Mouse (Mus musculus) liver, embryonic 12.5 days (tissue): ENCODE measurements around the gene Pdlim3. TPM values are rescaled to one million over a fixed set of nuclear protein-coding genes. Genes with fewer than 3 reads are reported as not detected.

Experiments used
- ATAC-seq: fragments of 200-750 bp; cut with Nextera tagmentation; 2 replicates; pipeline ENCODE4 v1.8.0; 2017; ENCODE audit warnings: moderate number of reproducible peaks, mild to moderate bottlenecking, moderate library complexity
- H3K27ac ChIP-seq: fragments of 300-500 bp; sonication (generic); 2 replicates; pipeline ENCODE4 v1.5.1; 2016; ENCODE audit warnings: mild to moderate bottlenecking
- H3K27me3 ChIP-seq: fragments of 300-500 bp; sonication (generic); replicated peaks from 2 replicates; pipeline ENCODE4 v1.6.1; 2016; ENCODE audit warnings: mild to moderate bottlenecking, moderate library complexity
- H3K36me3 ChIP-seq: fragments of 300-500 bp; sonication (generic); 2 replicates; pipeline ENCODE4 v1.6.1; 2016; ENCODE audit warnings: mild to moderate bottlenecking, moderate library complexity
- H3K4me1 ChIP-seq: fragments of 300-500 bp; sonication (generic); 2 replicates; pipeline ENCODE4 v1.6.1; 2016
- H3K4me2 ChIP-seq: fragments of 300-500 bp; sonication (generic); 2 replicates; pipeline ENCODE4 v1.6.1; 2016; ENCODE audit warnings: mild to moderate bottlenecking, moderate library complexity
- H3K4me3 ChIP-seq: fragments of 300-500 bp; sonication (generic); 2 replicates; pipeline ENCODE4 v1.5.1; 2016; ENCODE audit warnings: mild to moderate bottlenecking, moderate library complexity
- H3K9ac ChIP-seq: fragments of 300-500 bp; sonication (generic); 2 replicates; pipeline ENCODE4 v1.6.1; 2016; ENCODE audit warnings: mild to moderate bottlenecking, moderate library complexity
- H3K9me3 ChIP-seq: fragments of 300-500 bp; sonication (generic); replicated peaks from 2 replicates; pipeline ENCODE4 v1.6.1; 2016; ENCODE audit warnings: mild to moderate bottlenecking, moderate library complexity
- WGBS: fragments of 180-500 bp; shearing (Covaris S2); methylation state at CpG from one replicate; pipeline ENCODE4 v1.1.7; 2016; ENCODE audit not compliant: insufficient replicate concordance; 5-methylcytosine and 5-hydroxymethylcytosine counted together
- polyA plus RNA-seq: library from polyadenylated mRNA; unstranded; fragments of >200 nt; fragmentation: Nextera tagmentation; extraction: Ambion mirVana; gene quantifications from 2 replicates; pipeline ENCODE4 v1.2.1, GENCODE M21; 2016

Gene Pdlim3
- polyA plus RNA-seq, 1 experiment from 2014 or later, result 2.1 TPM

DNA sequence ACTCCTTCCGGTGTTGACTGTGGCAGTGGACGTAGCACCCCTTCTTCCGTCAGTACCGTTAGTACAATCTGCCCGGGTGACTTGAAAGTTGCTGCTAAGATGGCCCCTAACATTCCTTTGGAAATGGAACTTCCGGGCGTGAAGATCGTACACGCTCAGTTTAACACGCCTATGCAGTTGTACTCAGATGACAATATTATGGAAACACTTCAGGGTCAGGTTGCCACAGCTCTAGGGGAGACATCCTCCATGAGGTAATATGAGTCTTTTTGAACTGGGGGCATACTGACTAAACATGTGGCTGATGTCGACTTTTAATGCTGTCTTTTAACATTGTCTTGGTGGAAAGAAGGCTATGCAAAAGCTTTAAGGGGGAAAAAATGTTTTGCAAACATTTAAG, 28.4 kb downstream of the Pdlim3 start:
- Histone ChIP-seq H3K9me3 (no peaks in the 10 kb centered on the region), H3K4me3 (no peak overlapping the region), H3K4me2 (no peak overlapping the region), H3K9ac (no peak overlapping the region), H3K36me3 (no peaks in the 10 kb centered on the region), H3K4me1 (no peaks in the 10 kb centered on the region), H3K27ac (no peak overlapping the region), H3K27me3 (no peaks in the 10 kb centered on the region)
- WGBS, result 81% methylated on average over 11 of the region's 11 CpGs
- no peak for ATAC-seq

DNA sequence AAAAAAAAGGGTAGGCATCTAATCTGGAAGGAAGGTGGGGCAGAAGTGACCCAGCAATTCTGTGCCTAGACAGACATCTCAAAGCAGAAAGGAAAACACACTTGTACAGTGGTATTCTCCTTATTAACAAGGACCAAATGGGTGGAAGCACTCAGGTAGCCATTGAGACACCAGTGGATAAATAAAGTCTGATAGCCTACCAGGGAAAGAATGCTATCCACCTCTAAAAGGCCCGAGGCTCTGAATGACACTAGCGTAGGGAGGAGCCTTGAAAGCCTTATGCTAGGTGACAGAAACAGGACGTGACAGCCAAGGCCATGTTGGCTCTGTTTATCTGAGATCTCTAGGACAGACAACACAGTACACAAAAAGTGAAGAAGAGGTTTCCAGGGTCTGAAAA, 31.2 kb downstream of the Pdlim3 start:
- ATAC-seq, result no peak
- Histone ChIP-seq H3K27me3 (no peaks in the 10 kb centered on the region), H3K9ac (no peak overlapping the region), H3K4me3 (no peak overlapping the region), H3K4me1 (no peaks in the 10 kb centered on the region), H3K27ac (no peak overlapping the region), H3K4me2 (no peak overlapping the region), H3K9me3 (no peaks in the 10 kb centered on the region), H3K36me3 (no peaks in the 10 kb centered on the region)
- 48% methylated on average over 3 of the region's 3 CpGs for WGBS

DNA sequence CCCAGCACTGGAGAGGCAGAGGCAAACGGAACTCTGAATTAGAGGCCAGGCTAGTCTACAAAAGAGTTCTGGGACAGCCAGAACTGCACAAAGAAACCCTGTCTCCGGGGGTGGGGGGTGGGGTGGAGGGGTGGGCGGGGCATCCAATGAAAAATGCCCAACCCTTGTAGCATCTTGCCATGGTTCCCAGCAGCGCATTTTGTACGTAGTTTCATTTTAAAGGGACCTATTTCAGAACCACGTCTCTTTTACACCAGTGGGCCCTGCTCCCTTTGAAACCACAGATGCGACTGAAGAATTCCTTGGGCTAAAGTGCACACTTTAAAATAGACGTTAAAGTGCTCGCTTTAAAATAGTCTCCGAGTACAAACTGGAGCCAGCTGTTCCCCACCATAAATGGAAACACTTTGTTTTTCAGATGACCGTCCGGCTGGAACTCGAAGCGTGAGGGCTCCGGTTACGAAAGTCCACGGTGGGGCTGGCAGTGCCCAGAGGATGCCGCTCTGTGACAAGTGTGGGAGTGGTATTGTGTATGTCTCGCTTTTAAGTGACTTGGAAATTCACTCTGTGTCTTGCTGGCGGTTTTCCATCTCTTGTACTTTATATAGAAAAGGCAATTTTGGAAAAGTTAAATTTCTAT, 31.9 kb downstream of the Pdlim3 start:
- Histone ChIP-seq H3K27ac (no peak overlapping the region), H3K27me3 (no peaks in the 10 kb centered on the region), H3K9me3 (no peaks in the 10 kb centered on the region), H3K9ac (no peak overlapping the region), H3K4me3 (no peak overlapping the region), H3K36me3 (no peaks in the 10 kb centered on the region), H3K4me1 (no peaks in the 10 kb centered on the region), H3K4me2 (no peak overlapping the region)
- 75% methylated on average over 20 of the region's 20 CpGs for WGBS
- ATAC-seq, result no peak

DNA sequence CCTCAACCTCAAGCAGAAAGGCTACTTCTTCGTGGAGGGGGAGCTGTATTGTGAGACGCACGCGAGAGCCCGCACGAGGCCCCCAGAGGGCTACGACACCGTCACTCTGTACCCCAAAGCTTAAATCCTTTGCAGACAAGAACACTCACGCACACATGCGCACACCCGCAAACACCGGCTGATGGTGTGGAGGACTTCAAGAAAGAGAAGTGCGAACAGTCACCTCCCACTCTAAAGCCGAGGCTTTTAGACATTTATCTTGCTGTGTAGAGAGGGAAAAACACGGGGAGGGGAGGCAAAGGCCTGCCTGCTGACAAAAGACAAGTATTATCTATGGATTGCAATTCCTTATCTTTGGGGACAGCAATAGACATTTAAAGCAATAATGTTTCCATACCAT, 33.6 kb downstream of the Pdlim3 start:
- H3K9me3 ChIP-seq, result no peaks in the 10 kb centered on the region
- H3K4me1 ChIP-seq, result no peaks in the 10 kb centered on the region
- H3K27me3 ChIP-seq, result no peaks in the 10 kb centered on the region
- 68% methylated on average over 15 of the region's 15 CpGs for WGBS
- H3K27ac ChIP-seq, result no peak overlapping the region
- H3K4me2 ChIP-seq, result no peak overlapping the region
- H3K9ac ChIP-seq, result no peak overlapping the region
- no peak overlapping the region for H3K4me3 ChIP-seq
- no peak for ATAC-seq
- H3K36me3 ChIP-seq, result no peaks in the 10 kb centered on the region

DNA sequence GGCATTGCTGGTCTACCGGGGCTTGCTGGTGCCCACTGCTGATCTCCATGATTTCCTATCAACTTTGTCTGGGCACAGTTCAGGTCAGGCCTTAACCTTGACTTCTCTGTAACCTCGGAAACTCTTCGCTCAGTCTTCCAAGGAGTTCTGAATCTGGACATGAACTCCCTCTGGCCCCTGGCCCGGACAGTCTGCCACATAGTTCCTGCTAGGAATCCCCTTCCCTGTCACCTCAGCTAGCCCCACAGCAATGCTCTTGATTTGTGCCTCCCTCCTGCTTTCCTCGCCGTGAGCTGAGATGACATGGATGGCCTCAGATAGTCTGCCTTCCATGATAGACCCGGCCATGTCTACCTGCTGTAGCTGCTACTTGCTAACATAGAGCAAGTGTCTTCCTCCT, 35.1 kb downstream of the Pdlim3 start:
- no peak overlapping the region for H3K4me2 ChIP-seq
- H3K4me1 ChIP-seq, result no peaks in the 10 kb centered on the region
- H3K4me3 ChIP-seq, result no peak overlapping the region
- no peaks in the 10 kb centered on the region for H3K36me3 ChIP-seq
- ATAC-seq, result no peak
- H3K9ac ChIP-seq, result no peak overlapping the region
- H3K27me3 ChIP-seq, result no peaks in the 10 kb centered on the region
- H3K27ac ChIP-seq, result no peak overlapping the region
- H3K9me3 ChIP-seq, result no peaks in the 10 kb centered on the region
- WGBS, result 76% methylated on average over 7 of the region's 7 CpGs

DNA sequence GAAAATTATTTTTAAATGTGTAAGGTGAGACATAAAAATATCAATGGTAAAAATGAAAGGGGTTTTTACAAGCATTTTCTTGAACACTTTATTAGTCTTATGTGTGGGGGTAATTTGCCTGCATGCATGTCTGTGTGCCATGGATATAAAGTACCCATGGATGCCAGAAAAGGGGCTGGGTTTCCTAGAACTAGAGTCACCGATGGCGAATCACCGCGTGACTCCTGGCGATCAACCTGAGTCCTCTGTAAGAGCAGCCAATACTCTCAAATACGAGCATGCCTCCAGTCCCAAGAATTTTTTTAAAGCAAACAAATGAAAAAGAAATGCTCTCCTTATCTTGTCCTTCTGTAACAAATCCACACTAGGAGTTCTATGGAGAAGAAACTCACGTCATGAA, 36.9 kb downstream of the Pdlim3 start:
- Histone ChIP-seq H3K27me3 (no peaks in the 10 kb centered on the region), H3K4me2 (no peak overlapping the region), H3K36me3 (no peaks in the 10 kb centered on the region), H3K9me3 (no peaks in the 10 kb centered on the region), H3K4me1 (no peaks in the 10 kb centered on the region), H3K27ac (no peak overlapping the region), H3K4me3 (no peak overlapping the region), H3K9ac (no peak overlapping the region)
- no peak for ATAC-seq
- 80% methylated on average over 7 of the region's 7 CpGs for WGBS

DNA sequence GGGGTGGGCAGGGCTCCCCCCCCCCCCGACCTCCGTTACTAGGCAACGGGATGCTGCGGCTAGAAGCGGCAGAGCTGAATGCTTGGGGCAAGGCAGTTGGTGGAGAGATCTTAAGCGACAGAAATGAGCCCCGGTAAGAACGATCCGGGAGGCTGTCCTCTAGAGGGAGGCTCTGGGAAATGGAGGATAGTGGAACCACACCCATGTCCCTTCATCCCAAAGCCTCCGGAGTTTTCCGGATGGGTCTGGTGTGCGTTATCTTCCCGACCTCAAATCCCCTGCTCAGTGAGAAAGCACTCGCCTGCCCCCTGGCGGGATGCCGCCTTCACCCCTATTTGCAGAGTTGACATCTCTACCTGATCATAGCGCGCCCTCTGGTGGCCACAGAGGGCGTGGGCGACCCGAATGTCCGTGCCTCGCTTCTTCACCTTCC, 49.3 kb downstream of the Pdlim3 start, which contains the start of gene Ccdc110:
Gene Ccdc110 (plus strand): TSS at position 38 of the 433 bp plus-strand sequence.
- H3K4me3 ChIP-seq, result no peak within 1 kb of the TSS
- H3K27ac ChIP-seq, result no peak within 1 kb of the TSS
- WGBS, result 8% methylated on average over 23 of the region's 23 CpGs

DNA sequence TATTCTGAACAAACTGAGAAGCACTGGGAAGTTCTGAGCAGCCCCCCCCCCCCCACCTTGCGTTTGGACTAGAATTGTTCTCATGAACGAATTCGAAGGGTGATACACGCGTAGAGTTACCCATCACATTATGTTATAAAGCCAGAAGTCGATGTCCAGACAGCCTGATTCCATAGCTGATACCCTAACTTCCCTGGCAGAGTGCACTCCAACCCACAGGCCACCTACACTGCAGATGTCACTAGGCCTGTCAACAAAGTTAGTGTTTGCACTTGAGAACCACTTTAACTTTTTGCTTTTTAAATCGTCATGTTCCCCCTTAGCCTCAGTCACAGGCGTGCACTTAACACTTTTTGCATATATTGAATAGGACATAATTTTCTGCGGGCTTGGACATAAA, 51.7 kb downstream of the Pdlim3 start:
- Histone ChIP-seq H3K9ac (no peak overlapping the region), H3K36me3 (no peaks in the 10 kb centered on the region), H3K4me1 (no peaks in the 10 kb centered on the region), H3K4me3 (no peak overlapping the region), H3K9me3 (no peaks in the 10 kb centered on the region), H3K27me3 (0 out of 2 replicates have a peak, but pooled peaks cover 4% of the 10 kb centered on the region), H3K4me2 (no peak overlapping the region), H3K27ac (no peak overlapping the region)
- ATAC-seq, result no peak
- 66% methylated on average over 9 of the region's 9 CpGs for WGBS

More for the DNA sequence above, 49.3 kb downstream of the Pdlim3 start, which contains the start of gene Ccdc110:
- Histone ChIP-seq H3K36me3 (no peaks in the 10 kb centered on the region), H3K4me2 (peak within 1 kb of the TSS; percentile 4; the same call in 1 of the 2 replicates), H3K27me3 (0 out of 2 replicates have a peak, but pooled peaks cover 4% of the 10 kb centered on the region), H3K9me3 (no peaks in the 10 kb centered on the region), H3K9ac (no peak within 1 kb of the TSS), H3K4me1 (no peaks in the 10 kb centered on the region)
- peak; percentile 52; the same call in 1 of the 2 replicates for ATAC-seq

DNA sequence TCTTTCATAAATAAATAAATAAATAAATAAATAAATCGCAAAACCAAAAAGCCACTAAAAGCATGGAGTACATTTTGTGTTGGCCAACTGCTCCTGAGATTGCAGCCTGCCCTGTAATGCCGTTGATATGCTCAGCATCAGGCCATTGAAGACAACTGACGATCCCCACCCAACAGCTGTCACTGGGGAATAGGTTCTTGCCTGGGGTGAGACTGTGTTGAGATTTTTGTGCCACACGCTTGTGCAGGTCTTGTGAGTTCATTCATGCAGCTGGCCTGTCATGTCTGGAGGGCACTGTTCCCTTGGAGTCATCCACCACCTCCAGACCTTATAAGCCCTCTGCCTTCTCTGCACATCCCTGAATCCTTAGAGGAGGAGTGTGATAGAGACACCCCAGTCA, 61.0 kb downstream of the Pdlim3 start:
- H3K4me1 ChIP-seq, result no peaks in the 10 kb centered on the region
- H3K36me3 ChIP-seq, result no peaks in the 10 kb centered on the region
- no peak overlapping the region for H3K9ac ChIP-seq
- no peak overlapping the region for H3K27ac ChIP-seq
- no peak overlapping the region for H3K4me2 ChIP-seq
- H3K27me3 ChIP-seq, result no peaks in the 10 kb centered on the region
- no peak for ATAC-seq
- 73% methylated on average over 4 of the region's 4 CpGs for WGBS
- H3K4me3 ChIP-seq, result no peak overlapping the region
- no peaks in the 10 kb centered on the region for H3K9me3 ChIP-seq

DNA sequence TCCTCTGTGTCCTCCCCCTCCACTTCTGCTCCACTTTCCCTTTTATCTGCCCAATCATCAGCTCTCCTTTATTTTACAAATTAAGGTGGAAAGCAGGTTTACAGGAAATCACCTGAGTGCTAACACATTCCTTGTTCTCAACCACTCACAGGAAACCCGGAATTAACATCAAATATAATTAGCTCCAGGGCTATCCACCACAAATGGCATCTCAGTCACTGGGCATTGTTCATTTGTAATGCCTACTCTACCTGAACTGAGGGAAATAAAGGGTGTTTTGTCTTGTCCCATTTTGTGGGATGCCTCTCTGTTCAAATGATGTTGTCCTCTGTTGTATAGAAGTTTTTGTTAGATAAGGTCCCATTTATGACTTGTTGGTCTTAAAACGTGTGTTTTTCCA, 65.4 kb downstream of the Pdlim3 start:
- ATAC-seq, result no peak
- Histone ChIP-seq H3K27ac (no peak overlapping the region), H3K4me2 (no peak overlapping the region), H3K36me3 (no peaks in the 10 kb centered on the region), H3K9ac (no peak overlapping the region), H3K9me3 (no peaks in the 10 kb centered on the region), H3K4me3 (no peak overlapping the region), H3K4me1 (no peaks in the 10 kb centered on the region), H3K27me3 (no peaks in the 10 kb centered on the region)
- WGBS, result 46% methylated on average over 2 of the region's 2 CpGs

Other genes with a start within 250 kb of the Pdlim3 start
- gene Ccdc110, start 49.2 kb downstream of the Pdlim3 start, polyA plus RNA-seq, result not detected in 2 replicates
- gene 1700029J07Rik, start 89.8 kb downstream of the Pdlim3 start, polyA plus RNA-seq, result 1.1 and 1.2 TPM in 2 replicates
- gene Ufsp2, start 90.1 kb downstream of the Pdlim3 start, polyA plus RNA-seq, result 38.3 and 45.4 TPM in 2 replicates
- gene Lrp2bp, start 113.8 kb downstream of the Pdlim3 start, polyA plus RNA-seq, result 0.16 TPM in 1 of 2 replicates, not detected in the other
- 8.8 and 9.6 TPM in 2 replicates for gene Ankrd37, start 120.2 kb downstream of the Pdlim3 start, polyA plus RNA-seq